Mouse (Mus musculus) natural killer cell, adult 2 months (primary cell): ENCODE data around the gene Pla2g6.

Experiments used
- DNase-seq, 2 experiments: peaks; one replicate each; pipeline ENCODE4 v3.0.0; 2022; ENCODE audit warnings: low spot score in 2 of 2

Pla2g6 gene

DNA sequence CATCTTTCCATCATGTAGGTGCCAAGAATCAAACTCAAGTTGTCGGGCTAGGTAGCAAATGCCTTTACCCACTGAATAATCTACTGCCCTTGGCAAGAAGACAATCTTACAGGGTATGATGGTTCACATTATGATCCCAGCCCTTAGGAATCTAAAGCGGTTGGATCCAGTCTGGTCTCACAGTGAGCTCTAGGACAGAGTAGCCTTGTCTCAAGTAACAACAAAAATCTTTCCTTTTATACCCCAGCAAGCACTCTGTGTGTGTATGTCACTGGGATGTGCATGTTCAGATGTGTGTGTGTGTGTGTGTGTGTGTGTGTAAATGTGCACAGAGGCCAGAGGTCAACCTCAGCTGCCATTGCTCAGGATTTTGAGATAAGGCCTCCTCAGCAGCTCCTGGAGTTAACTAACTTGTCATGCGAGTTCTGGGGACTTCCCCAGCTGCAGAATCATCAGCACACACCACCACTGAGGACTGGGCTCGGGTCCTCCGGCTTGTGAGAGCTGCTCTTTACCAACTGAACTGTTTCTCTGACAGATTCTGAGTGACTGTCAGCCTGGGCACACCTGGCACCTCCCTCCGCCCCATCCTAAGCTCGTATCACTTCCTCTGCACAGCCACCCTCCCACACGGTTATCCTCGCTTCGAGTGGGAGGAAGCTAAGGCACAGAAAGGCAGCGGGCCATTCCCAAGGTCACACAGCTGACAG is 5.8 kb downstream of the Pla2g6 start:
- DNase-seq: no peak

- DNase-seq: no peak
Observed at GRCm38 (mm10) chr15:79321733-79322190, 6.4 kb downstream of the Pla2g6 start.

DNA sequence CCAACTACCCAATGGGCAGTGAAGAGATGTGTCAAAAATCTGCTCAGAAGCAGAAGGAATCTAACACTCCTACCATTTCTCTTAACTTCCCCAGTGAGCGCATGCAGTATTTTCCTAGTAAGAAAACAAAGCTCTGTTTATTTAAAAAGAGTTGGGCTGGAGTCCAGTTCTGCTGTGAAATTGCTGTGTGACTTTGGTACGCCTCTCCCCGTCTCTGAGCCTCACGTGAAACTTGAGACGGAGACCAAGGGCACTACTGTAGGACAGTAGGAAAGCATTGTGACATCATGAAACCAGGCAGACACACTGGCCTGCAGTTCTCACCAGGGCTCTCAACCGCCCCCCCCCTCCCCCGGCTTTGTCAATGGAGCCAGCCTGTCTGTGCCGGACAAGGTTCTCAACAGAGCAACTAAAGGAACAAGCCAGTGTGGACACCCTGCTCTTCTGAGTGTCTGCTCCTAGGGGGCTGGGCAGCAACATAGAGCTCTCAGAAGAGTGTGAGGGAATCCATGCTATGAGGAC is 14.3 kb downstream of the Pla2g6 start:
- DNase-seq: no peak

DNA sequence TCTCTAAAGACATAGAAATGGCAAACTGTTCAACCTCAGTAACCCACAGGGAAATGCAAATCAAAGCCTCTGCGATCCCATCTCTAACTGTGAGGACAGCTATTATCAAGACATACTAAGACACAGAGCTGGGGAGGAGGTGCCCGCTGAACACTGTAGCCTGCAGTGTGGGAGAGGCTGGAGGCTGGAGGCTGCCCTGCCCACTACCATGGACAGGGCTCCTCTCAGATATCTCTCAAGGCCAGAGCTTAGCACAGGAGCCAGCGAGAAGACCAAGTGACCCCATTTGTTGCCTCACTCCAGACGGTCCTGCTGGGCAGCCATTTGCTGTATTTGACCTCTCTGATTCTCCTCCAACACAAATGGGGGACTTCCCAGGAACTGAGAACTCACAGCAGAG is 20.3 kb downstream of the Pla2g6 start:
- DNase-seq: no peak

GRCm38 (mm10) chr15:79306043-79306637 is 22.1 kb downstream of the Pla2g6 start:
- no peak for DNase-seq

DNA sequence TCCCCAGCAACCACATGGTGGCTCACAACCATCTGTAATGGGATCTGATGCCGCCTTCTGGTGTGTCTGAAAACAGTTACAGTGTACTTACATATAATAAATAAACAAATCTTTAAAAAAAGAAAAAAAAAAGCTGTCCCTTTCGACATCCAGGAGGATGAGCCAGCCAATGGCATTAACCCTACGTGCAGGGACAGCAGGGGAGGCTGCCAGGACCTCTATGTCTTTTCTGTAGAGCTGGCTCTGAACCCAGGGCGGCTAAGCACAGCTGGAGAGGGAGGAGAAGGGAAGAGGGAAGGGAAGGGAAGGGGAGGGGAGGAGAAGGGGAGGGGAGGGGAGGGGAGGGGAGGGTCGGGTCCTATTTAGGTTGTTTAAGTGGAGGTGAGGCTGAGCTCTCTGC is 23.4 kb downstream of the Pla2g6 start:
- no peak for DNase-seq

GRCm38 (mm10) chr15:79303725-79304124 is 24.5 kb downstream of the Pla2g6 start:
- no peak for DNase-seq

- no peak for DNase-seq
Observed at GRCm38 (mm10) chr15:79299563-79300155, 28.5 kb downstream of the Pla2g6 start.

GRCm38 (mm10) chr15:79298553-79298952 is 29.6 kb downstream of the Pla2g6 start:
- DNase-seq: no peak

DNA sequence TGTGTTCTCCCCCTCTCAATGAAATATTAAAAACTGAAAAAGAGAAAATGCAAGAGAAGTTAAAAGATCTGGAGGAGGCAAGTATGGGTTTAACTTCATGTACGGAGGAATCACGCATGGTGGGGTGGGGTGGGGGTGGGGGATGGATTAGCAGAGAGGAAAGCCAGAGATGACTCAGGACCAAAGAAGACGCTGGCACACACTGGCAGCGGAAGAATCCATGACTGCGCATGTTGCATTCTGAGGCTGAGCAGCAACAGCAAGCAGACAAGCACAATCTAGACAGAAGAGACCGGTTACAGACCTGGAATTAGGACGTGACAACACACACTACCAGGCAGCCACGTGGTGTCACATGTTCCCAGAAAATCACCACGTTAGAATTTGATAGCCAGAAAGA is 35.4 kb downstream of the Pla2g6 start:
- DNase-seq: no peak

DNA sequence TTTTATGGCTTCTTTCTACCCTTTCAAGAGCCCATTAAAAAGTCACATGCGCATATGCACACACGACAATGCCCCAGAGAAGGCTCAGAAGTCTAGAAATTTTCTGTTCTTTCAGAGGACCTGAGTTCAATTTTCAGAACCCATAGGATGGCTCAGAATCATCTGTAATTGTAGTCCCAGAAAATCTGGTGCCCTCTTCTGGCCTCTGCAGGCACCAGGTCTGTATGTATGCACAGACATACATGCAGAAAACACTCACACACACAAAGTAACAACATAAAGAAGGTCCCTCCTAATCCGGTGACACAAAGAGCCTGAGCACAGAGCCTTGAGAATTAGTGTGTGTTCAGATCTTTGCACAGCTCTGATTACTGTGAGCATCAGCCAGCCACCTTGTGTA is 37.9 kb downstream of the Pla2g6 start:
- DNase-seq: no peak

DNA sequence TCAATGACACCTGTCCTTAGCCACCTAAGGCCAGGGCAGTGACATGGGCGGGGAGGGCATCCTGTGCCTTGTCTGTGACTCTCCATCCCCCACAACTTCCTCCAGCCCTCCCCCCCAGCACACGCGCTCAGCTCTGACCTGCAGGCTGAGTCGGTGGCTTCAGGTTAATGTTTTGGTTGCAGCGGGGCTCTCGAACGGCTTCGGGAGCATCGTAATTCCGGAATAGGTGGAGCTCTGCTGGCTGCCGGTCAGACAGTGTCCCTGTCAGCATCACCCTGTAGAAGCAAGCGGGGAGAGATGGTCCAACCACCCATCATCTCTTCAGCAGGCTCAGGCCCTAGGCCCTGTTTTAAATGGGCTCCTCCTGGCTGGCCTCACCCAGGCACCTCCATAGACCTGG is 38.7 kb downstream of the Pla2g6 start:
- no peak for DNase-seq

DNA sequence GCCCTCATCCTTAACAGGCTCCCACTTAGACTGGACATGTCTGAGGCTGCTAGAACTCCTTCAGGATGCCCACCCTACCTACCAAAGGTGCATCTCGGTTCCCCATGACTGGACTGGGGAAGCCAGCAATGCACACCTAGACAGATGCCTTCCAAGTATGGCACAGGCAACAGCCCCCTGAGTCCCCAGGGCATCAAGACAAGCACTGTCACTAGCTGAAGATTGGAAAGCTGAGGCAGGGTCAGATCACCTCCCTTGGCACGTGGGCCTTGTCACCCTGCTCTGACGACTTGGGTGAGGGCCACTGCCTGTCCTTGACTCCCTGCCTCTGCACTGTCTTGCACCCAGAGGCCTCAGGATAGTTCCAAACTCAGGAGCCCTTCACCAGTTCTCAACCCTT is 39.8 kb downstream of the Pla2g6 start:
- no peak for DNase-seq

- no peak for DNase-seq
Observed at GRCm38 (mm10) chr15:79287091-79287490, 41.1 kb downstream of the Pla2g6 start.

DNA sequence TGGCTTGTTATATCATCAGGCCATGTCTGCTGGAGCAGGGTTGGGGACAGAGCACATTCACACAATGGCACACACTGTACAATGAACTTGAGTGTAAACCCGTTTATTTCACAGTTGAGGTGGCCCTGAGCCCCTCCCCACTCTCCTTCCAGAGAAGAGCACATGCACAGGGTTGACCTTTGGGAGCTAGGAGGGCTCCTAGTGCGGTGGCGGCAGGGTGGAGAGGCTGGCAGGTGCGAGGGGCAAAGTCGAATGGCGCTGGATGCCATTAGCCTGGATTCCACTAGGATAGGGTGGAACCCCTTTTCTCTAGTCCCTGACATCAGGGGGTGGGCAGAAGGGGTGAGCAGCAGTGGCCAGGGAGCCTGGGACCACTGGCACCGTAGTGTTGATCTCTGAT is 42.0 kb downstream of the Pla2g6 start:
- no peak for DNase-seq

- no peak for DNase-seq
Observed at GRCm38 (mm10) chr15:79285399-79285798, 42.8 kb downstream of the Pla2g6 start, which contains the start of gene Baiap2l2. TSS of gene Baiap2l2 (minus strand) at chr15:79285537.

- DNase-seq: no peak
Observed at GRCm38 (mm10) chr15:79283371-79283770, 44.8 kb downstream of the Pla2g6 start.

DNA sequence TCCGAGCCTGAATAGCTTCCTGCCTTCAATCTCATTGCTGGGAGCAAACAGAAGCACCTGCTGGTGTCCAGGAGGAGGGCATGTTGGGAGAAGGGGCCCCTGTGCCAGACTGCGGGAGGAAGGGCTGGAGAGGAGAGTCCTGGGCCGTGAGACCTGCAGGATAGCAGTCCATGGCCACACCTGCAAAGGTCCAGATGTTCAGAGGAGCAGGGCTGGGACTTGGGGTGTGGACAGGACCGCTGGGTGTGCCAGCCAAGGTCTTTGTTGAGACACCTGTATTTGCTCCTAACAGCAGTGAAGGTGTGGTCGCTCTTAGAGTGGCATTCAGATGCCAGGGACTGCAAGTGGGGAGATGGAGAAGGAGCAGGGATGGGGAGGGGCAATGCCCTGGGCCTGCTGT is 45.8 kb downstream of the Pla2g6 start:
- DNase-seq: no peak

DNA sequence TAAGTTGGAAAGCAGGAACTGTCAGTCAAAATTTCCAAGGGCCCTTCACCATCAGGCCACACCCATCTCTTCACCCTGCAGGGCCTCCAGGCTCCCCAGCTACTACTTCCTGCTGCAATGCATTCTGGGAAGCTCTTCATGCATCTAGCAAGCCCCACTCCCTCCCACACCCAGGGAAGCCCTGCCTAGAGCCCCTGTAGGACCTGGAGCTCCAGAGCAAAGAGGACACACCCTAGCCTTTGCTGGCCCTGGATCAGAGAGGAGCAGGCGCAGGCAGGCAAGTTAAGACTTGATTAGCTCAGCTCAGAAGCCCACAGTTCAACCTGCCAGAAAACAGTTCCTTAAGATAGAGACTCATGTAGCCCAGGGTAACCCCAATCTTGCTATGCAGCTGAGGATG is 46.8 kb downstream of the Pla2g6 start:
- DNase-seq: peak; percentile 13 to 24

GRCm38 (mm10) chr15:79280850-79281249 is 47.3 kb downstream of the Pla2g6 start:
- no peak for DNase-seq

DNA sequence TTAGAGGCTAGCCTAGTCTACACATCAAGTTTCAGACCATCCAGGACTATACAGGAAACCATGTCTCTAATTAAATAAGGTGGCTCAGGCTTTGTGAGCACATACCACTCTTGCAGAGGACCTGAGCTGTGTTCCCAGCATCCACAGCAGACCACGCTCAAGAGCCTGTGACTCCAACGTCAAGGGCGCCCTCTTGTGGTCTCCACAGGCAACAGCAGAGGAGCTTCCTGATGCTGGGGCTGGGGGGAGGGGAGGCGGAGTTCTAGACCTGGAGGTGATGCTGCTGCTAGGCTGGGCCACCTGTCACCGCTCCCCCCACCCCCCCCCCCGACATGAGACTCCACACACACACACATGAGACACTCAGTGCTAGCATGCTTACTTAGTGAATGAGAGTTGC is 48.0 kb downstream of the Pla2g6 start:
- DNase-seq: peak; percentile 22 to 40

DNA sequence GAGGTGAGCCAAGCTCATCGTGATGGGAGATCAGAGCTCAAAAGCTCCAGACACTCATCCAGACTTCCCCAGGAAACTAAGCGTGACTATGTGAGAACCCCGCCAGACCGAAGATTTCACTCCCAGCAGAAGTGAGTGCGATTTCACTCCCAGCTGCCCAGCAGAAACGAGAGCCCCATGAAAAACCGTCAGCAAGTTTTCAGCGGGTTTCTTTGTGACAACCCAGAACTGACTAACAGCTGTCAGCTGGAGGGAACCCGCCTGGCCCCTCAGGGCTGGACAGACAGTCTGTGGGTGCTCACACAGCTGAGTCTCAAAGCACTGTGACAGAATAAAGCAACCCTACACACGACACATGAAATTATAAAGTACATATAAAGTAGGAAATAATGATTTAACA is 50.5 kb downstream of the Pla2g6 start:
- no peak for DNase-seq

DNA sequence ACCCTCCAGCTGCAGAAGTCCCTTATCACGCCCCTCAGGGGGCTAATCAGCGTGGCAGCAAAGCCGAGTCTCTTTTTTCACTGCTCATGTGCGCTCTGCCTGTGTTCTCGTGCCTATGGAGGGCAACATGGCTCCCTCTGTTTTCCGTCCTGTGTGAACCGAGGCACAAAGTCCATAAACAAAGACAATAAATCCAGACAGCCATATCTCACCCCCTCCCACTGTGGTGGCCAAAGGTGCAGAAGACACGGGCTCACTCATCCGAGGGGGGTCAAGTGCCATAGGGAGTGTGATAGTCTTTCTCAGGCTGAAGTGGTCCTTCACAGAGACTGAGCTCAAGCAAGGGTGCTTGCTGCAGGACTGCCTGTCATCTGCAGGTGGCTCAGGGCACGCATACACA is 55.2 kb downstream of the Pla2g6 start:
- DNase-seq: no peak
